In genomic region chr19:47753921-47754320, GRCm38 (mm10) we compare ENCODE assay signal across 28 mouse cellular contexts. TPM values are rescaled to one million over a fixed set of nuclear protein-coding genes. Genes with fewer than 3 reads are reported as not detected.
A peak's percentile ranks its signal among the peaks of the same experiment; 100 is the strongest.
DNase-seq lines count a peak whose midpoint lies in the region; ATAC-seq and TF ChIP-seq lines count a peak whose summit lies in the region.
"Had no signal": no experiment of that assay in that cellular context is flagged by ENCODE, and none has a peak within 500 bp of the region (broad histone marks: within the 10 kb centered on the region; RNA-seq: fewer than 3 reads in every experiment).

No protein-coding gene starts in this region.

- H3K9ac ChIP-seq in intestine, embryonic 15.5 days = no peak overlapping the region
- no peak overlapping the region for H3K9ac ChIP-seq in stomach, embryonic 14.5 days (replicated peaks; ENCODE audit: low read depth, low read length)
- no peak overlapping the region for H3K9ac ChIP-seq in stomach, postnatal 0 days (ENCODE audit: low read length)
- H3K9ac ChIP-seq: embryonic facial prominence, embryonic 13.5 days; forebrain, embryonic 12.5 days; forebrain, embryonic 15.5 days; heart, embryonic 13.5 days; hindbrain, embryonic 13.5 days had no signal

- H3K36me3 ChIP-seq in intestine, embryonic 15.5 days = no peaks in the 10 kb centered on the region
- no peaks in the 10 kb centered on the region for H3K36me3 ChIP-seq in stomach, embryonic 14.5 days (ENCODE audit: control insufficient read depth, insufficient read depth, low read length)
- H3K36me3 ChIP-seq in stomach, postnatal 0 days (ENCODE audit: control insufficient read depth, insufficient read depth, low read length) = no peaks in the 10 kb centered on the region
- no peaks in the 10 kb centered on the region for H3K36me3 ChIP-seq in thymus, adult 2 months (ENCODE audit: control insufficient read depth, insufficient read depth, low read length)
- H3K36me3 ChIP-seq: embryonic facial prominence, embryonic 10.5 days; embryonic facial prominence, embryonic 13.5 days; forebrain, embryonic 12.5 days; forebrain, embryonic 15.5 days; heart, embryonic 10.5 days; heart, embryonic 13.5 days; hindbrain, embryonic 10.5 days; hindbrain, embryonic 13.5 days had no signal

- ATAC-seq in intestine, embryonic 15.5 days = peak; percentile 98
- peak; percentile 87 for ATAC-seq in stomach, embryonic 14.5 days (ENCODE audit: insufficient number of reproducible peaks, insufficient read depth, low FRiP score, low read depth)
- ATAC-seq in stomach, postnatal 0 days (ENCODE audit: low FRiP score, low TSS enrichment) = peak; percentile 92
- ATAC-seq: activated CD4-positive, CD25-positive, alpha-beta regulatory T cell, adult 4 months; CD4-positive, CD25-positive, alpha-beta regulatory T cell, adult 4 months; forebrain, embryonic 15.5 days; hindbrain, embryonic 16.5 days had no signal

- peak; percentile 56 for DNase-seq in stomach, postnatal 0 days (ENCODE audit: low spot score)
- DNase-seq in lung, postnatal 36 days = no peak
- no peak for DNase-seq in thymus, adult 2 months
- DNase-seq in gastrocnemius, postnatal 10 days = no peak
- DNase-seq: adrenal gland, adult 8-10 months; adrenal gland, postnatal 25 days; cerebellum, adult 11-12 months; cerebellum, adult 8-10 months; cerebellum, postnatal 10 days; cerebellum, postnatal 36 days; embryo, embryonic 11 days; gastrocnemius, postnatal 36 days; heart, adult 2 months; heart, postnatal 14 days had no signal

- no peaks in the 10 kb centered on the region for H3K4me1 ChIP-seq in intestine, embryonic 15.5 days (replicated peaks)
- no peaks in the 10 kb centered on the region for H3K4me1 ChIP-seq in stomach, embryonic 14.5 days (ENCODE audit: control insufficient read depth, insufficient read depth, low read length)
- H3K4me1 ChIP-seq in stomach, postnatal 0 days (replicated peaks; ENCODE audit: control insufficient read depth, insufficient read depth) = no peaks in the 10 kb centered on the region
- no peaks in the 10 kb centered on the region; the same call in 1 of the 2 replicates for H3K4me1 ChIP-seq in thymus, adult 2 months (replicated peaks; ENCODE audit: control insufficient read depth, insufficient read depth, low read length)
- H3K4me1 ChIP-seq: embryonic facial prominence, embryonic 10.5 days; embryonic facial prominence, embryonic 13.5 days; forebrain, embryonic 15.5 days; heart, embryonic 10.5 days; heart, embryonic 13.5 days; hindbrain, embryonic 13.5 days had no signal

- no peak overlapping the region for H3K27ac ChIP-seq in intestine, embryonic 15.5 days
- no peak overlapping the region for H3K27ac ChIP-seq in stomach, embryonic 14.5 days (ENCODE audit: low read length)
- no peak overlapping the region for H3K27ac ChIP-seq in stomach, postnatal 0 days (replicated peaks)
- no peak overlapping the region for H3K27ac ChIP-seq in thymus, adult 2 months (ENCODE audit: control insufficient read depth, insufficient read depth, low read length)
- H3K27ac ChIP-seq: embryonic facial prominence, embryonic 10.5 days; embryonic facial prominence, embryonic 13.5 days; forebrain, embryonic 12.5 days; forebrain, embryonic 15.5 days; heart, adult 2 months; heart, embryonic 10.5 days; heart, embryonic 13.5 days; hindbrain, embryonic 10.5 days; hindbrain, embryonic 13.5 days had no signal

- TF ChIP-seq POLR2A in thymus, adult 2 months (IDR thresholded peaks at IDR 0.05; ENCODE audit: control insufficient read depth, extremely low read depth, insufficient read depth, low read length, poor library complexity) = no peak

- no peaks in the 10 kb centered on the region for H3K9me3 ChIP-seq in intestine, embryonic 15.5 days
- H3K9me3 ChIP-seq in stomach, embryonic 14.5 days (ENCODE audit: control insufficient read depth, low read depth, low read length) = no peaks in the 10 kb centered on the region
- H3K9me3 ChIP-seq in stomach, postnatal 0 days (ENCODE audit: control insufficient read depth, low read length) = no peaks in the 10 kb centered on the region
- H3K9me3 ChIP-seq: embryonic facial prominence, embryonic 10.5 days; forebrain, embryonic 15.5 days; heart, embryonic 10.5 days; heart, embryonic 13.5 days; hindbrain, embryonic 10.5 days; hindbrain, embryonic 13.5 days had no signal

- no peaks in the 10 kb centered on the region for H3K27me3 ChIP-seq in intestine, embryonic 15.5 days (replicated peaks)
- H3K27me3 ChIP-seq in stomach, embryonic 14.5 days (ENCODE audit: control insufficient read depth, insufficient read depth, low read length) = no peaks in the 10 kb centered on the region
- H3K27me3 ChIP-seq in stomach, postnatal 0 days (ENCODE audit: control insufficient read depth, insufficient read depth, low read length) = no peaks in the 10 kb centered on the region
- H3K27me3 ChIP-seq in thymus, adult 2 months (ENCODE audit: control insufficient read depth, insufficient read depth, low read length) = no peaks in the 10 kb centered on the region
- H3K27me3 ChIP-seq: embryonic facial prominence, embryonic 13.5 days; forebrain, embryonic 12.5 days; forebrain, embryonic 15.5 days; heart, embryonic 13.5 days; hindbrain, embryonic 13.5 days had no signal

- WGBS in intestine, embryonic 15.5 days = 57% methylated on average over 4 of the region's 4 CpGs
- WGBS in stomach, embryonic 14.5 days = 80% methylated on average over 4 of the region's 4 CpGs
- WGBS in stomach, postnatal 0 days = 50% methylated on average over 4 of the region's 4 CpGs
- WGBS in thymus, adult 2 months = 92% methylated on average over 4 of the region's 4 CpGs

- no peak for TF ChIP-seq EP300 in stomach, postnatal 0 days (optimal IDR thresholded peaks at IDR 0.05)

- TF ChIP-seq CTCF in stomach, postnatal 0 days (IDR thresholded peaks at IDR 0.05; ENCODE audit: low read depth) = no peak
- TF ChIP-seq CTCF in thymus, adult 2 months (IDR thresholded peaks at IDR 0.05; ENCODE audit: borderline replicate concordance, control insufficient read depth, extremely low read depth, insufficient read depth, low read length, poor library complexity) = no peak

- H3K4me3 ChIP-seq in intestine, embryonic 15.5 days (replicated peaks) = no peak overlapping the region
- H3K4me3 ChIP-seq in stomach, embryonic 14.5 days (ENCODE audit: low read depth, low read length) = no peak overlapping the region
- H3K4me3 ChIP-seq in stomach, postnatal 0 days (ENCODE audit: low read depth, low read length) = no peak overlapping the region
- no peak overlapping the region for H3K4me3 ChIP-seq in thymus, adult 2 months (ENCODE audit: control insufficient read depth, insufficient read depth, low read length)
- H3K4me3 ChIP-seq: embryonic facial prominence, embryonic 10.5 days; embryonic facial prominence, embryonic 13.5 days; erythroblast, embryonic 14.5 days; forebrain, embryonic 12.5 days; forebrain, embryonic 15.5 days; heart, adult 2 months; heart, embryonic 10.5 days; heart, embryonic 13.5 days; hindbrain, embryonic 10.5 days; hindbrain, embryonic 13.5 days had no signal

- no peak overlapping the region for H3K4me2 ChIP-seq in intestine, embryonic 15.5 days (replicated peaks)
- H3K4me2 ChIP-seq in stomach, embryonic 14.5 days (replicated peaks; ENCODE audit: low read depth, low read length) = no peak overlapping the region
- H3K4me2 ChIP-seq in stomach, postnatal 0 days (replicated peaks; ENCODE audit: low read depth) = no peak overlapping the region
- H3K4me2 ChIP-seq: embryonic facial prominence, embryonic 13.5 days; forebrain, embryonic 12.5 days; forebrain, embryonic 15.5 days; heart, embryonic 13.5 days; hindbrain, embryonic 13.5 days had no signal

RNA-seq across cellular contexts. Expression of gene Sfr1, which starts 22.4 kb away (rescaled TPM):
- polyA plus RNA-seq in intestine, embryonic 15.5 days (2015; fragmentation: Nextera tagmentation; extraction: Ambion mirVana) = 209 and 240 TPM in 2 replicates
- polyA plus RNA-seq in stomach, embryonic 14.5 days (2014; fragmentation: Nextera tagmentation; extraction: Ambion mirVana) = 381 and 400 TPM in 2 replicates
- 181 and 186 TPM in 2 replicates for polyA plus RNA-seq in stomach, postnatal 0 days (2015; fragmentation: Nextera tagmentation; extraction: Ambion mirVana)
- polyA plus RNA-seq in thymus, adult 2 months (2012; rRNA removed) = 56.5 and 60.1 TPM in 2 replicates
- 10 to 100 TPM; 82.2 to 89.8 TPM for total RNA-seq in gastrocnemius, postnatal 10 days (2021)
